Mouse (Mus musculus) mouse trophoblast stem cell (cell line): ENCODE results near the gene Mypn.

ENCODE experiments used
- in situ Hi-C, 2 experiments: fragments of 300-500 bp; cut with MseI, MboI; formaldehyde crosslinking; loops; 2 replicates in 1 of 2; 3 replicates in 1 of 2; pipeline ENCODE4 v1.15.1; 2025

The Mypn gene

GRCm38 (mm10) chr10:63203728-63204127 is at the start of gene Mypn:
Gene Mypn (minus strand): TSS chr10:63203952.
- in situ Hi-C loops = no loop called here

GRCm38 (mm10) chr10:63248421-63248820 is 44.7 kb upstream of the Mypn start:
- in situ Hi-C loops = no loop called here

- in situ Hi-C loops = no loop called here
Observed at GRCm38 (mm10) chr10:63247457-63247856, 43.7 kb upstream of the Mypn start.

GRCm38 (mm10) chr10:63245846-63246245 is 42.1 kb upstream of the Mypn start:
- in situ Hi-C loops = no loop called here

GRCm38 (mm10) chr10:63244746-63245145 is 41.0 kb upstream of the Mypn start:
- in situ Hi-C loops = no loop called here

DNA sequence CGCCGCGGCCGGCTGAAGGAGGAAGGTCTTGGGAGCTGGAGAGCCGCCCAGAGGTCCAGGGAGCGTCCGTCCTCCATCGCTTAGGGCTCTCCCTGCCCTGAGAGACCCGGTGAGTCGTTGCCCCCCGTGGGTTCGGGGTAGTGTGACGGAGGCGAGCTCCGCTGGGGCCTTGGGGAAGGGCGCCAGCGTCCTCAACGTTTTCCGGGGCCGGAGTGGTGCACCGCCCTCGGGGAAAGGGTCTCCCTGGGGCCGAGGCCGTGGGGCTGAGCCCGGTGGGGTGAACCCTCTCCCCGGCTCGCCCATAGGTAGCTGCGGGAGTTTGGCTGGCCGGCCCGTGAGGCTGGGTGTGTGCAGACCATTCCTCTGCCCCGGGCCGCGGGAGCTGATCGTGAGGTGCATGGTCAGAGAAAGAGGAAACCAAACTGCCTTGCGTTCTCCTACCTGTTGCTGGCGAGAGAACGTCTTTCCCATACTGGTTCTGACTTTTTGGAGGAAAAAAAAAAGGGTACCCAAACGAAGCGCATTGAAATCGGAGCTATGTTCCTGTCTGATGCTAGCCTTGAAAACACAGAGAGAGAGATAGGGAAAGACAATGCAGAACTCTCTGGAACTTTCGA is 40.4 kb upstream of the Mypn start:
- in situ Hi-C loops = no loop called here

- in situ Hi-C loops = no loop called here
Observed at GRCm38 (mm10) chr10:63243493-63244054, 39.8 kb upstream of the Mypn start, which contains the start of gene Herc4. Gene Herc4 (plus strand): TSS chr10:63243810.

DNA sequence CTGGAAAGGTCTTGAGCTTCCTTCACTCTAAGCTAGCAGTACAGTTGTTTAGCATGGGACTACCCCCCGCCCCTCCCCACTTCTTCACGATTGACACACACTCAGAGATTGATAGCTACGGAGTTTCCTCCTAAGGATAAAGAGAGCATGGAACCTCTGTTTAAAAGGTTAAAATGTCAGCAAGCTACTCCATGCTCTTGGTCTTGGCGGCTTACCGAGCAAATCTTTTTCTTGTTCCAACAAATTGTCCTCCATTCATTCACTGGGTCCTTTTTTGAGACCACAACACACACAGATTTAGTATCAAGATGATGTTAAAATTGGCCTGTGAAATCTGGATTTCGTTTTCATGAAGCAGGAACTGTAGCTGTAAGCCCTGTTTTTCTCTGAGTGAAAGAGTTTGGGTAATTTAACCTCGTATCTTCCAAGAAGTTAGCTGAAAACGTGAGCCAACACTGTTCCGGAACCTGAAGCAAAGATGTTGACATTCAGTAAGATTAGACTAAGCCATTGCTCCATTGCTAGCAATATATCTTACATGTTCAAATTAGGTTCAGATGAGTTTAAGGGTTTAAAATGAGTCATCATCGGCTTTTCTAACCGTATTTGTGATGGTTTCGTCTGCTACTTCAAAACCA is 39.2 kb upstream of the Mypn start:
- in situ Hi-C loops = no loop called here

GRCm38 (mm10) chr10:63240868-63241271 is 37.1 kb upstream of the Mypn start:
- in situ Hi-C loops = no loop called here

DNA sequence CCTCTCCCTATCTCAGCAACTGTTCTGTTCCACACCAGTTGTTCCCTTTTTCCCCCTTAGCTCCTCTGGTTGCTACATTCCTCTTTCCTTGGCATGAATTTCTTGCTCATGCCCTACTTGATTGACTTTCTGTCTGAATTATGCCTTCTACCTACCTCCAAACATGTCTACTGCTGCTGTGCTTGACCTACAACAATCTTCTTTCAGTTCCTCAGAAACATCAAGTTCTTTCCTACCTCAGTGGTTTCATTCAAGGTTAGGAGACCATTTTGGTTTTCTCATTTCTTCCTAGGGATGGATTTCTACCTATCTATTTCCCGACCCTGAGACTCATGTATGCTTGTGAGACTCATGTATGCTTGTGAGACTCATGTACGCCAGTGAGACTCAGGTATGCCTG is 36.1 kb upstream of the Mypn start:
- in situ Hi-C loops = no loop called here

- in situ Hi-C loops = no loop called here
Observed at GRCm38 (mm10) chr10:63238090-63238489, 34.3 kb upstream of the Mypn start.

DNA sequence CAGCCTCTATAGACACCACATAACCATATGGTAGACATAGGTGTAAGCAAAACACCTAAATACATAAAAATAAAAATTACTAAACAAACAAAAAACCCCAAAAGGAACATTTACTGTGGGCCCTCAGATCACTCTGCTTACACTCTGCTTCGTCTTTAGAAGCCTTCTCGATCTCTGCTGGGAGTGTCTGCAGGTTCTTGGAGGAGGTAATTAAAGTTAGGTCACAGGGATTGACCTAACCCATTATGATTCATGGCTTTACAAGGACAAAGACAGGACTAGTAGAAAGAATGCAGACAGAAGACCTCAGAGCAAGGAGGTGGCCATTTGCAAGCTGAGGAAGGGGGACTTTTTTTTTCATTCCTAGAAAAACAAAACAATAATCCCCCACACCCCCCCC is 33.5 kb upstream of the Mypn start:
- in situ Hi-C loops = no loop called here

DNA sequence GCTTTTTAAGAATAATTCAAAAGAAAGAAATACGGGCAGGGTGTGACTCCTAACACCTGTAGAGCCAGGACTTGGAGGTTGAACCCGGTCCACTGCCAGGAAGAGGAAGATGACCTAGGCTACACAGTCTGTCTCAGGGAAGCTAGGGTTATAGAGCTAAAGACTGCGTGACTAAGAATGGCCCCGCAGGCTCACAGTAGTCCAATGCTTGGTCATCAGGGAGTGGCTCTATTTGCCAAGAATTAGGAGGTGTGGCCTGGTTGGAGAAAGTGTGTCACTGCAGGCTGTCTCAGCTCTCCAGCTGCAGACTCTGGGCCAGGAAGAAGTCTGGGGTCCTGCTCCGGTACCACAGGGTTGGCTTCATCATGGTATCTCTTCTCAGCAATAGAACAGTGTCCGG is 32.9 kb upstream of the Mypn start:
- in situ Hi-C loops = no loop called here

GRCm38 (mm10) chr10:63235889-63236288 is 32.1 kb upstream of the Mypn start:
- in situ Hi-C loops = no loop called here

- in situ Hi-C loops = no loop called here
Observed at GRCm38 (mm10) chr10:63234133-63234532, 30.4 kb upstream of the Mypn start.

- in situ Hi-C loops = no loop called here
Observed at GRCm38 (mm10) chr10:63231630-63232029, 27.9 kb upstream of the Mypn start.

GRCm38 (mm10) chr10:63230854-63231253 is 27.1 kb upstream of the Mypn start:
- in situ Hi-C loops = no loop called here

- in situ Hi-C loops = no loop called here
Observed at GRCm38 (mm10) chr10:63230266-63230665, 26.5 kb upstream of the Mypn start.

DNA sequence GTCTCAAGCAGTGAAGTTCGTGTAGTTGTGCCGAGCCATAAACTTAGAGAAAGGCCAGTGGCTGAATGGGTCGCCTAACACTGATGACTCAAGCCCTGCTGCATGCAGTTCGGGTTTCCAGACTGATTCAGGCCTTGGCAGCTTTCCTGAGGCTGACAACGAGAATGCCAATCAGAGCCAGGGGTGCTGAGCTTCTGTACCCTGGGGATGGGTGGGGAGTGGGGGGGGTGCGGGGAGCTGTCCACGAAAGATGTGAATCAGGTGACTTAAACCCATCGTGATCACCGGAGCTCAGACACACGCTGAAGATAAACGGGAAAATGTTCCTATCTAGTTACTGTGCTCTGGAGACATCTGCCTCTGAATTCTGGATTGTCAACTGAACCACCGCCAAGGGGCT is 20.6 kb upstream of the Mypn start:
- in situ Hi-C loops = no loop called here

- in situ Hi-C loops = no loop called here
Observed at GRCm38 (mm10) chr10:63221081-63221783, 17.5 kb upstream of the Mypn start.

- in situ Hi-C loops = no loop called here
Observed at GRCm38 (mm10) chr10:63208871-63209270, 5.1 kb upstream of the Mypn start.

- in situ Hi-C loops = no loop called here
Observed at GRCm38 (mm10) chr10:63203002-63203401, 750 bp downstream of the Mypn start.

GRCm38 (mm10) chr10:63201534-63201933 is 2.2 kb downstream of the Mypn start:
- in situ Hi-C loops = no loop called here
